Mouse (Mus musculus): Measurements from ENCODE around the gene Hoxd9. TPM values are rescaled to one million over a fixed set of nuclear protein-coding genes. Genes with fewer than 3 reads are reported as not detected.

The Hoxd9 gene
- polyA plus RNA-seq, 1 experiment from 2014 or later, result 67.0 TPM

GRCm38 (mm10) chr2:74711721-74712621, 14.4 kb downstream of the Hoxd9 start, which contains the start of the genes Hoxd3 and Hoxd4:
Hoxd3 (plus strand) TSS chr2:74711927.
Hoxd4 (plus strand) TSS chr2:74711929.
- under 1% methylated on average over 65 of the region's 65 CpGs for WGBS
- Histone ChIP-seq H3K9ac (ENCODE audit: low read depth, low read length) (peak within 1 kb of the TSS; percentile 92), H3K4me3 (replicated peaks; ENCODE audit: low read depth, low read length) (peak within 1 kb of the TSS; percentile 73), H3K9me3 (replicated peaks; ENCODE audit: low read length) (no peaks in the 10 kb centered on the region), H3K36me3 (ENCODE audit: insufficient read depth, low read length) (no peaks in the 10 kb centered on the region), H3K27ac (peak within 1 kb of the TSS; percentile 96), H3K4me1 (replicated peaks; ENCODE audit: insufficient read depth, low read length) (peaks cover 31% of the 10 kb centered on the region), H3K27me3 (ENCODE audit: insufficient read depth, low read length) (no peaks in the 10 kb centered on the region), H3K4me2 (ENCODE audit: low read length) (peak within 1 kb of the TSS; percentile 81)
- DNase-seq (ENCODE audit: low spot score) (peak; percentile 95), ATAC-seq (replicated peaks; ENCODE audit: low FRiP score, low read depth) (peak; percentile 25)
- TF ChIP-seq CTCF (IDR thresholded peaks at IDR 0.05; ENCODE audit: low read depth), result no peak

GRCm38 (mm10) chr2:74713239-74714150, 16.0 kb downstream of the Hoxd9 start:
- H3K9ac ChIP-seq (ENCODE audit: low read depth, low read length), result peak overlapping the region; percentile 92
- H3K4me2 ChIP-seq (ENCODE audit: low read length), result peak overlapping the region; percentile 81

GRCm38 (mm10) chr2:74714156-74714789, 16.7 kb downstream of the Hoxd9 start:
- Histone ChIP-seq H3K27ac (peak overlapping the region; percentile 96), H3K36me3 (ENCODE audit: insufficient read depth, low read length) (no peaks in the 10 kb centered on the region), H3K4me2 (ENCODE audit: low read length) (peak overlapping the region; percentile 81), H3K9ac (ENCODE audit: low read depth, low read length) (peak overlapping the region; percentile 92), H3K4me1 (replicated peaks; ENCODE audit: insufficient read depth, low read length) (peaks cover 28% of the 10 kb centered on the region), H3K9me3 (replicated peaks; ENCODE audit: low read length) (no peaks in the 10 kb centered on the region), H3K27me3 (ENCODE audit: insufficient read depth, low read length) (no peaks in the 10 kb centered on the region), H3K4me3 (replicated peaks; ENCODE audit: low read depth, low read length) (peak overlapping the region; percentile 73)
- no peak for TF ChIP-seq CTCF (IDR thresholded peaks at IDR 0.05; ENCODE audit: low read depth)
- WGBS, result 4% methylated on average over 18 of the region's 18 CpGs
- DNase-seq (ENCODE audit: low spot score), result no peak
- no peak for ATAC-seq (replicated peaks; ENCODE audit: low FRiP score, low read depth)

More at GRCm38 (mm10) chr2:74713239-74714150, 16.0 kb downstream of the Hoxd9 start:
- no peaks in the 10 kb centered on the region for H3K36me3 ChIP-seq (ENCODE audit: insufficient read depth, low read length)
- no peaks in the 10 kb centered on the region for H3K27me3 ChIP-seq (ENCODE audit: insufficient read depth, low read length)
- TF ChIP-seq CTCF (IDR thresholded peaks at IDR 0.05; ENCODE audit: low read depth), result no peak
- no peak for ATAC-seq (replicated peaks; ENCODE audit: low FRiP score, low read depth)
- H3K4me1 ChIP-seq (replicated peaks; ENCODE audit: insufficient read depth, low read length), result peaks cover 31% of the 10 kb centered on the region
- no peak for DNase-seq (ENCODE audit: low spot score)
- H3K9me3 ChIP-seq (replicated peaks; ENCODE audit: low read length), result no peaks in the 10 kb centered on the region
- peak overlapping the region; percentile 96 for H3K27ac ChIP-seq
- 8% methylated on average over 19 of the region's 19 CpGs for WGBS
- peak overlapping the region; percentile 73 for H3K4me3 ChIP-seq (replicated peaks; ENCODE audit: low read depth, low read length)

- peak overlapping the region; percentile 81 for H3K4me2 ChIP-seq (ENCODE audit: low read length)
- no peaks in the 10 kb centered on the region for H3K27me3 ChIP-seq (ENCODE audit: insufficient read depth, low read length)
- WGBS, result 3% methylated on average over 14 of the region's 14 CpGs
Observed at GRCm38 (mm10) chr2:74714881-74715280, 17.4 kb downstream of the Hoxd9 start.

GRCm38 (mm10) chr2:74715504-74716241, 18.1 kb downstream of the Hoxd9 start:
- H3K27ac ChIP-seq, result peak overlapping the region; percentile 36; the same call in 1 of the 2 replicates
- no peaks in the 10 kb centered on the region for H3K27me3 ChIP-seq (ENCODE audit: insufficient read depth, low read length)
- H3K4me3 ChIP-seq (replicated peaks; ENCODE audit: low read depth, low read length), result peak overlapping the region; percentile 73
- no peaks in the 10 kb centered on the region for H3K9me3 ChIP-seq (replicated peaks; ENCODE audit: low read length)
- DNase-seq (ENCODE audit: low spot score) (peak; percentile 94), ATAC-seq (replicated peaks; ENCODE audit: low FRiP score, low read depth) (peak; percentile 77)
- H3K9ac ChIP-seq (ENCODE audit: low read depth, low read length), result 0 out of 2 replicates have a peak overlapping the region, but pooled peaks have one; percentile 42
- 4% methylated on average over 26 of the region's 26 CpGs for whole genome bisulfite sequencing
- H3K4me2 ChIP-seq (ENCODE audit: low read length), result peak overlapping the region; percentile 81
- peak; percentile 98 for TF ChIP-seq CTCF (IDR thresholded peaks at IDR 0.05; ENCODE audit: low read depth)
- H3K4me1 ChIP-seq (replicated peaks; ENCODE audit: insufficient read depth, low read length), result peaks cover 32% of the 10 kb centered on the region
- H3K36me3 ChIP-seq (ENCODE audit: insufficient read depth, low read length), result no peaks in the 10 kb centered on the region

More at GRCm38 (mm10) chr2:74714881-74715280, 17.4 kb downstream of the Hoxd9 start:
- peak overlapping the region; percentile 92 for H3K9ac ChIP-seq (ENCODE audit: low read depth, low read length)
- DNase-seq (ENCODE audit: low spot score) (no peak), ATAC-seq (replicated peaks; ENCODE audit: low FRiP score, low read depth) (peak; percentile 62; the same call in 1 of the 2 replicates)
- TF ChIP-seq CTCF (IDR thresholded peaks at IDR 0.05; ENCODE audit: low read depth), result no peak
- no peaks in the 10 kb centered on the region for H3K9me3 ChIP-seq (replicated peaks; ENCODE audit: low read length)
- peak overlapping the region; percentile 96 for H3K27ac ChIP-seq
- H3K4me1 ChIP-seq (replicated peaks; ENCODE audit: insufficient read depth, low read length), result peaks cover 31% of the 10 kb centered on the region
- H3K4me3 ChIP-seq (replicated peaks; ENCODE audit: low read depth, low read length), result peak overlapping the region; percentile 73
- no peaks in the 10 kb centered on the region for H3K36me3 ChIP-seq (ENCODE audit: insufficient read depth, low read length)
